Mouse (Mus musculus): ENCODE data around the gene Nxpe5.
"Not testable (repeated sequence)": the region's sequence is repeated elsewhere in the genome, so short reads cannot be mapped to it uniquely, and the experiment has no call there.

Gene Nxpe5

DNA sequence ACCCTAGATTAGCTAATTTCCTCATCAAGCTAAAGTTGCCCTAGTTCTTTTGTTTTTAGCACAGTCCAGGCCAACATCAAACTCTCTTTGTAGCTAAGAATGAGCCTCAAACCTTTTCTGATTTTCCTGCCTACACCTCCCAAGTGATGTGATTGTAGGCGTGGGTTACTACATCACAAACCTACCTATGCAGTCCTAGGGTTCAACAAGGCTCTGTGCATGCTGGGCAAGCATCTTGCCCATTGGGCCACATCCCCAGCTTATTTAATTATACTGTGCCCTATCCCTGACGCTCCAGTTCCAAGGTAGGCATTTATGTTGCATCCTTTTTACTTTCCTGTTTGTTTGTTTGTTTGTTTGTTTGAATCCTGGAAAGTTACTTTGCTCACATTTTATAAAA lies at the start of gene Nxpe5:
Gene Nxpe5 (plus strand): TSS at position 199 of the 400 bp plus-strand sequence.
- DNase-seq (ENCODE audit: low spot score) = no peak

GRCm38 (mm10) chr5:138186950-138187638 lies 38.6 kb upstream of the Nxpe5 start, which contains the start of the genes Taf6 and Cnpy4:
TSS of gene Taf6 (minus strand) at chr5:138187451.
TSS of gene Cnpy4 (plus strand) at chr5:138187485.
- DNase-seq (ENCODE audit: low spot score) = peak; percentile 83

DNA sequence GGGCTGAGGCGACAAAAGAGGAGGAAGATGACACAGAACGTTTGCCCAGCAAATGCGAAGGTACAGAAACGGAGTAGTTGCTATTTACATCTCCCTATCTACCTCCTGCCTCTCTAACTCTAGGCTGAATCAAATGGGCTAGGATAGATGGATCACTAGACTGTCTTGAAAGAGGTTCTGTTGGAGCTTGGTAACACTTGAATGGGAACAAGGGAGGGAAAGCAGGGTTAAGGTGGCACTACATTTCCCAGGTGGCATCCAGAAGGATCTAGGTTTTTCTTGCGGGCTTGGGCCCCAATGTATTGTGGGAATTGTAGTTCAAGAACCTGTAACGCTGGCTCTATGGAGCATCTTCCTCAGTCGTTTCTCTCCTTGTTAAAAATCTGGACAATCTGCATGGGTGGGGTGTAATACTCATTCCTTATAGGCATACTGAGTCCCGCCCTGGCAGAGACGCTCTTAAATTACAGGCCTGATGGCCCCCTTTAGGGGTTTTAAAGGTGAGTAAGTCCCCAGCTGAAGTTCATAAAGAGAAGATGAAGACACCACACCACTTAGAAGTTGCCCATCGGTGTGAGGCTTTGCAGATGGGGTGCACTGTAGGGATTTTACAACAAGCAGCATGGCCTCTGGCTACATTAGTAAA lies 37.9 kb upstream of the Nxpe5 start:
- DNase-seq (ENCODE audit: low spot score) = peak; percentile 67

- DNase-seq (ENCODE audit: low spot score) = peak; percentile 84
Observed at GRCm38 (mm10) chr5:138193771-138194727, 31.6 kb upstream of the Nxpe5 start, which contains the start of gene Mblac1. TSS of gene Mblac1 (plus strand) at chr5:138194314.

GRCm38 (mm10) chr5:138194755-138195345 lies 30.8 kb upstream of the Nxpe5 start:
- DNase-seq (ENCODE audit: low spot score) = peak; percentile 24

- DNase-seq (ENCODE audit: low spot score) = no peak
Observed at GRCm38 (mm10) chr5:138195463-138195862, 30.2 kb upstream of the Nxpe5 start.

DNA sequence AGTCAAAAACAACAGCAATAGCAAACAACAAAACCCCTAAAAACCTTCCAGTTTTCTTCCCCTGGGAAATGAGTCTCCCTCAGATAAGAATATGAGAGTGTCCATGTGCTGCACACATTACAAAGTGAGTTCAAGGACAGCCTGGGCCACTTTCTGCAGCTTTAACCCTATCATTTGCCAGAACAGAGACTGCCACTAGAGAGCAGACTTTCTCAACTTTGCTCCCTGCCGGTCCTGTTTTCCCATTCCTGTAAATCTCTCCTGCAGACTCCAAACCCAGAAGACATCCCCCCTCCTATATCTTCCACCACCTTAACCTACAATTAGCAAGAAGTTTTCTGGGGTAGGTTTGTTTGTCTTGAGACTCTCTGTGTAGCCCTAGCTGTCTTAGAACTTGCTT lies 26.1 kb upstream of the Nxpe5 start:
- no peak for DNase-seq (ENCODE audit: low spot score)

GRCm38 (mm10) chr5:138202086-138202485 lies 23.6 kb upstream of the Nxpe5 start:
- DNase-seq (ENCODE audit: low spot score) = no peak

GRCm38 (mm10) chr5:138207253-138207652 lies 18.4 kb upstream of the Nxpe5 start:
- no peak for DNase-seq (ENCODE audit: low spot score)

DNA sequence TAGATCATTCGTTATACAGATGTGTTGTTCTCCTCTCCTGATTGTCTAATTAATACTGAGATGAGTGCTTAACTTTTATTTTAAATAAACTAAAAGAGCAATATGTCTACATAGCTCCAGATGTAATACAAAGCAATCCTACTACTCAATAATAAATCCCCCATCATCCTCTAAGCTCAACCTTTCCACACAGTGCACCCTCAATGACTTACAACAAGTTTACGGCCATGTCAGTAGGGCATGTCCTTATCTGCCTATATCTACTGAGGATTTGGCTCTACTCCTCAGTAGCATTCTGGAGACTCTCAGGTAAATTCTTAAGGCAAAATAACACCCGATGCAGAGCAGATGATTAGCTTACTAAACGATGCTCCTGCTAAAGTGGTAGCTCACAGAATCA lies 17.8 kb upstream of the Nxpe5 start:
- no peak for DNase-seq (ENCODE audit: low spot score)

GRCm38 (mm10) chr5:138216632-138217031 lies 9.1 kb upstream of the Nxpe5 start:
- DNase-seq (ENCODE audit: low spot score) = not testable (repeated sequence)

GRCm38 (mm10) chr5:138219864-138220263 lies 5.8 kb upstream of the Nxpe5 start:
- DNase-seq (ENCODE audit: low spot score) = no peak

DNA sequence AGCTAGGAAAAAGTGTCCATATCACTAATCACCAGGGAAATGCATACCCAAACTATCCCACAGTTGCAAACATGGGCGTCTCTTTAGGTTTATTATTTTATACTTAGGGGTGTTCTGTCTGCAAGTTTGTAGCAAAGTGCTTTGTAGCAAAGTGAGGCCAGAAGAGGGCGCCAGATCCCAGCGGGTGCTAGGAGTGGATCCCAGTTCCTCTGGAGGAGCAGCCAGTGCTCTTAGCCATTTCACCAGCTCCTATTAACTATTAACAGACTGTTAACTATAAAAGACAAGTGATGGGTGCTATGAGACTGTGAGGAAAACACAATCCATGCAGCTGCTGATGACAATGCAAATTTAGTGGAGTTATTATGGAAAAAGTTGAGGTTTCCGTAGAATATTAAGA lies 3.6 kb upstream of the Nxpe5 start:
- DNase-seq (ENCODE audit: low spot score) = peak; percentile 93

- no peak for DNase-seq (ENCODE audit: low spot score)
Observed at GRCm38 (mm10) chr5:138223287-138223686, 2.4 kb upstream of the Nxpe5 start.

GRCm38 (mm10) chr5:138226491-138226890 lies 793 bp downstream of the Nxpe5 start:
- no peak for DNase-seq (ENCODE audit: low spot score)

DNA sequence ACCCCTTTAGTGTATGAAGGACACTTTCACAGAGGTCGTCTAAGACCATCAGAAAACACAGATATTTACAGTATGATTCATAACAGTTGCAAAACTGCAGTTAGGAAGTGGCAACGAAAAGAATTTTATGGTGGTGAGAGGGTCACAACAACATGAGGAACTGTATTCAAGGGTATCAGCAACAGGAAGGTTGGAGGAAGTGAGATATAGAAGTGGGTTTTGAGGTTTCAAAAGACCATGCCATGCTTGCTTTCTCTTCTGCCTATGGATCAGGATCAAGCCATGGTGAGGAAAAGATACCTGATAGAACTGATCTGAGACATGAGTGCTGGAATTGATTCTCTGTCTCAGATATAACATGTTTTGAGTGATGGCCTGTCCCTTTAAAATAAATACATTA lies 1.7 kb downstream of the Nxpe5 start:
- no peak for DNase-seq (ENCODE audit: low spot score)

GRCm38 (mm10) chr5:138228026-138228425 lies 2.3 kb downstream of the Nxpe5 start:
- no peak for DNase-seq (ENCODE audit: low spot score)

DNA sequence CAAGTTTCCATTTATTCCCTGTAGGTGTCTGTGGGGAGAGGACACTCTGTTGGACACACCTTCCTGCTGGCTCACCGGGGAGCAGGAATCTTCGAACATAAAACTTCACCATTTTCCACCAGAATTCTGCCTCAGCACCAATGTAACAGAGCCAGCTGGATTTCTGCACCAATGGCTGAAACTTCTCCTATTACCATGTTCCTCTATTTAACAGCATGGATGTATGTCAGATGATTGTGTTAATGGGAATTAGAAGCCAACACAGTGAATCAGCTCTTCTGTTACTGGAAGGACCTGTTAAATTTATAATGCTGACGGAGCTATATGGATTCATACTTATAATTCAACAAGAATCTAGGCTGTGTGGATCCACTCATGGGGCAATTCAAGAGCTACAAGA lies 3.8 kb downstream of the Nxpe5 start:
- no peak for DNase-seq (ENCODE audit: low spot score)

DNA sequence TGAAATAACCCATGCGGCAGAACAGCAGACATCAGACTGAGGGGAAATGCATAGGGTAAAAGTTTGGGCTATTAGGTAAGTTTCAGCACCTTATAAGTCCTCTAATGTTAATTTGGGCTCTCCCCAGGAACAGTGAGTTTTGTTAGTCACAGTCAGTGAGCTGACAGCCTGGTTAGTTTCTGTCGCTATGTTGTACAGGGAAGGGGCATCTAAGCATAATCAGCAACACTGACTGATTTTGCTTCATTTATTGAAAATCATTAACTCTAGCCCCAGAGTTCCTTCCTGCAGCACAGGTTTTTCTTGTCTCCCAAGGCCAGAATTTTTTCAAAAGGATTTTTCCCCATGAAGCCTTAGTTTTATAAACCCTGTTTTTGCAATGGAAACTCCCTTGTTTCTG lies 8.1 kb downstream of the Nxpe5 start:
- no peak for DNase-seq (ENCODE audit: low spot score)

- no peak for DNase-seq (ENCODE audit: low spot score)
Observed at GRCm38 (mm10) chr5:138234224-138234623, 8.5 kb downstream of the Nxpe5 start.

GRCm38 (mm10) chr5:138241511-138241910 lies 15.8 kb downstream of the Nxpe5 start:
- no peak for DNase-seq (ENCODE audit: low spot score)

GRCm38 (mm10) chr5:138251144-138251543 lies 25.4 kb downstream of the Nxpe5 start:
- no peak for DNase-seq (ENCODE audit: low spot score)

Data from urinary bladder, postnatal 14 days (tissue).